Mouse (Mus musculus) lung, postnatal 4 days (tissue): ENCODE measurements at regions not wholly inside any gene's neighbourhood (a gene's known extent, or its start where the extent isn't known, plus 50 kb on each side); places are given as distances from the start of the nearest gene placed in this dataset.
A peak's percentile ranks its signal among the peaks of the same experiment; 100 is the strongest.

ENCODE experiments used
- DNase-seq, 2 experiments: peaks; one replicate each; pipeline ENCODE4 v3.0.0; 2021

GRCm38 (mm10) chr16:5537286-5538204, 281.8 kb upstream of the Eef2kmt start:
- DNase-seq, result no peak

GRCm38 (mm10) chr16:5536515-5536972, 280.8 kb upstream of the Eef2kmt start:
- DNase-seq, result no peak

- DNase-seq, result no peak
These were observed 279.6 kb upstream of the Eef2kmt start for GRCm38 (mm10) chr16:5535414-5535813.

- peak in 1 of 2 experiments; percentile 9 for DNase-seq
These were observed 279.1 kb upstream of the Eef2kmt start for GRCm38 (mm10) chr16:5534862-5535261.

- DNase-seq, result no peak
These were observed 278.6 kb upstream of the Eef2kmt start for GRCm38 (mm10) chr16:5534385-5534784.

- no peak for DNase-seq
These were observed 276.5 kb upstream of the Eef2kmt start for GRCm38 (mm10) chr16:5532281-5532680.

- no peak for DNase-seq
These were observed 274.0 kb upstream of the Eef2kmt start for GRCm38 (mm10) chr16:5529823-5530222.

- DNase-seq, result peak in 1 of 2 experiments; percentile 43
These were observed 272.2 kb upstream of the Eef2kmt start for GRCm38 (mm10) chr16:5527936-5528335.

- DNase-seq, result no peak
These were observed 268.6 kb upstream of the Eef2kmt start for GRCm38 (mm10) chr16:5524375-5524774.

GRCm38 (mm10) chr16:5523402-5524021, 267.7 kb upstream of the Eef2kmt start:
- DNase-seq, result no peak

GRCm38 (mm10) chr16:5517746-5518145, 262.0 kb upstream of the Eef2kmt start:
- no peak for DNase-seq

- no peak for DNase-seq
These were observed 260.1 kb upstream of the Eef2kmt start for GRCm38 (mm10) chr16:5515867-5516266.

- DNase-seq, result no peak
These were observed 251.5 kb upstream of the Eef2kmt start for GRCm38 (mm10) chr16:5507261-5507660.

- no peak for DNase-seq
These were observed 246.2 kb upstream of the Eef2kmt start for GRCm38 (mm10) chr16:5501961-5502360.

GRCm38 (mm10) chr16:5496051-5496685, 240.4 kb upstream of the Eef2kmt start:
- no peak for DNase-seq

GRCm38 (mm10) chr16:5493352-5493751, 237.6 kb upstream of the Eef2kmt start:
- no peak for DNase-seq

- DNase-seq, result no peak
These were observed 231.5 kb upstream of the Eef2kmt start for GRCm38 (mm10) chr16:5487259-5487658.

GRCm38 (mm10) chr16:5483337-5483736, 227.6 kb upstream of the Eef2kmt start:
- DNase-seq, result no peak

- no peak for DNase-seq
These were observed 224.4 kb upstream of the Eef2kmt start for GRCm38 (mm10) chr16:5480148-5480547.

- DNase-seq, result no peak
These were observed 223.2 kb upstream of the Eef2kmt start for GRCm38 (mm10) chr16:5478970-5479369.

GRCm38 (mm10) chr16:5471321-5471720, 215.5 kb upstream of the Eef2kmt start:
- peak in 1 of 2 experiments; percentile 53 for DNase-seq

- DNase-seq, result peak in 1 of 2 experiments; percentile 25
These were observed 211.8 kb upstream of the Eef2kmt start for GRCm38 (mm10) chr16:5467587-5467986.

GRCm38 (mm10) chr16:5466760-5467159, 211.0 kb upstream of the Eef2kmt start:
- DNase-seq, result no peak
